Mouse (Mus musculus): ENCODE measurements around the gene Sfxn2. TPM values are rescaled to one million over a fixed set of nuclear protein-coding genes. Genes with fewer than 3 reads are reported as not detected.
"Not testable (repeated sequence)": the region's sequence is repeated elsewhere in the genome, so short reads cannot be mapped to it uniquely, and the experiment has no call there.

Gene Sfxn2
- polyA plus RNA-seq, 1 experiment from 2014 or later: 10.3 TPM

GRCm38 (mm10) chr19:46553541-46553955 lies 19.6 kb upstream of the Sfxn2 start:
- no peak overlapping the region for H3K4me3 ChIP-seq
- peak overlapping the region; percentile 72 for H3K27ac ChIP-seq
- peaks cover 14% of the 10 kb centered on the region for H3K4me1 ChIP-seq (replicated peaks)
- H3K9me3 ChIP-seq: no peaks in the 10 kb centered on the region
- H3K27me3 ChIP-seq: no peaks in the 10 kb centered on the region
- peaks cover 80% of the 10 kb centered on the region for H3K36me3 ChIP-seq
- H3K4me2 ChIP-seq: no peak overlapping the region
- WGBS: 56% methylated on average over 11 of the region's 11 CpGs
- ATAC-seq (ENCODE audit: low FRiP score): no peak
- no peak overlapping the region for H3K9ac ChIP-seq

- H3K4me1 ChIP-seq (replicated peaks): peaks cover 15% of the 10 kb centered on the region
- H3K4me2 ChIP-seq: no peak overlapping the region
- H3K9ac ChIP-seq: no peak overlapping the region
- peaks cover 52% of the 10 kb centered on the region for H3K36me3 ChIP-seq
- H3K9me3 ChIP-seq: no peaks in the 10 kb centered on the region
- WGBS: 78% methylated on average over 8 of the region's 8 CpGs
- H3K27ac ChIP-seq: no peak overlapping the region
- no peak overlapping the region for H3K4me3 ChIP-seq
- H3K27me3 ChIP-seq: no peaks in the 10 kb centered on the region
- no peak for ATAC-seq (ENCODE audit: low FRiP score)
Observed at GRCm38 (mm10) chr19:46558009-46558408, 15.2 kb upstream of the Sfxn2 start.

- 66% methylated on average over 12 of the region's 12 CpGs for WGBS
- peaks cover 49% of the 10 kb centered on the region for H3K36me3 ChIP-seq
Observed at GRCm38 (mm10) chr19:46558631-46559030, 14.5 kb upstream of the Sfxn2 start.

GRCm38 (mm10) chr19:46562132-46562531 lies 11.0 kb upstream of the Sfxn2 start:
- no peak overlapping the region for H3K4me3 ChIP-seq
- no peak for ATAC-seq (ENCODE audit: low FRiP score)
- peaks cover 20% of the 10 kb centered on the region for H3K36me3 ChIP-seq
- H3K9me3 ChIP-seq: no peaks in the 10 kb centered on the region
- 34% methylated on average over 1 of the region's 1 CpGs for WGBS
- H3K27me3 ChIP-seq: no peaks in the 10 kb centered on the region
- H3K4me2 ChIP-seq: no peak overlapping the region
- peak overlapping the region; percentile 59; the same call in 1 of the 2 replicates for H3K27ac ChIP-seq
- peaks cover 7% of the 10 kb centered on the region; the same call in 1 of the 2 replicates for H3K4me1 ChIP-seq (replicated peaks)
- no peak overlapping the region for H3K9ac ChIP-seq

More at GRCm38 (mm10) chr19:46558631-46559030, 14.5 kb upstream of the Sfxn2 start:
- H3K4me1 ChIP-seq (replicated peaks): peaks cover 9% of the 10 kb centered on the region
- H3K27ac ChIP-seq: no peak overlapping the region
- no peak overlapping the region for H3K4me3 ChIP-seq
- no peak overlapping the region for H3K4me2 ChIP-seq
- no peaks in the 10 kb centered on the region for H3K27me3 ChIP-seq
- H3K9me3 ChIP-seq: no peaks in the 10 kb centered on the region
- no peak overlapping the region for H3K9ac ChIP-seq
- ATAC-seq (ENCODE audit: low FRiP score): no peak

- whole genome bisulfite sequencing: 93% methylated on average over 14 of the region's 14 CpGs
Observed at GRCm38 (mm10) chr19:46562581-46563515, 10.3 kb upstream of the Sfxn2 start.

GRCm38 (mm10) chr19:46563603-46564002 lies 9.6 kb upstream of the Sfxn2 start:
- Histone ChIP-seq H3K4me3 (no peak overlapping the region), H3K4me1 (replicated peaks) (peaks cover 7% of the 10 kb centered on the region; the same call in 1 of the 2 replicates), H3K9ac (no peak overlapping the region), H3K4me2 (no peak overlapping the region), H3K27me3 (no peaks in the 10 kb centered on the region), H3K36me3 (peaks cover 14% of the 10 kb centered on the region), H3K9me3 (no peaks in the 10 kb centered on the region), H3K27ac (no peak overlapping the region)
- no peak for ATAC-seq (ENCODE audit: low FRiP score)
- WGBS: 84% methylated on average over 4 of the region's 4 CpGs

More at GRCm38 (mm10) chr19:46562581-46563515, 10.3 kb upstream of the Sfxn2 start:
- Histone ChIP-seq H3K4me2 (no peak overlapping the region), H3K27me3 (no peaks in the 10 kb centered on the region), H3K27ac (peak overlapping the region; percentile 59; the same call in 1 of the 2 replicates), H3K9me3 (no peaks in the 10 kb centered on the region), H3K4me3 (no peak overlapping the region), H3K9ac (no peak overlapping the region), H3K36me3 (peaks cover 19% of the 10 kb centered on the region), H3K4me1 (replicated peaks) (peaks cover 7% of the 10 kb centered on the region; the same call in 1 of the 2 replicates)
- no peak for ATAC-seq (ENCODE audit: low FRiP score)

- Histone ChIP-seq H3K4me2 (no peak overlapping the region), H3K27ac (no peak overlapping the region), H3K36me3 (peaks cover 14% of the 10 kb centered on the region), H3K9ac (no peak overlapping the region; the same call in 1 of the 2 replicates), H3K9me3 (no peaks in the 10 kb centered on the region), H3K4me1 (replicated peaks) (peaks cover 7% of the 10 kb centered on the region; the same call in 1 of the 2 replicates), H3K4me3 (no peak overlapping the region), H3K27me3 (no peaks in the 10 kb centered on the region)
- ATAC-seq (ENCODE audit: low FRiP score): no peak
- WGBS: 72% methylated on average over 14 of the region's 14 CpGs
Observed at GRCm38 (mm10) chr19:46564043-46564462, 9.1 kb upstream of the Sfxn2 start.

GRCm38 (mm10) chr19:46571211-46571877 lies 1.8 kb upstream of the Sfxn2 start:
- H3K27me3 ChIP-seq; H3K36me3 ChIP-seq; ATAC-seq (ENCODE audit: low FRiP score); H3K9me3 ChIP-seq: not testable (repeated sequence)
- Histone ChIP-seq H3K27ac (0 out of 2 replicates have a peak overlapping the region, but pooled peaks have one; percentile 90), H3K9ac (peak overlapping the region; percentile 89; the same call in 1 of the 2 replicates), H3K4me2 (peak overlapping the region; percentile 71), H3K4me1 (replicated peaks) (peaks cover 36% of the 10 kb centered on the region), H3K4me3 (peak overlapping the region; percentile 79)
- 76% methylated on average over 3 of the region's 3 CpGs for WGBS

- Histone ChIP-seq H3K9me3 (no peaks in the 10 kb centered on the region), H3K9ac (peak overlapping the region; percentile 89), H3K4me2 (peak overlapping the region; percentile 71), H3K4me3 (peak overlapping the region; percentile 79), H3K27me3 (no peaks in the 10 kb centered on the region), H3K36me3 (peaks cover 7% of the 10 kb centered on the region), H3K4me1 (replicated peaks) (peaks cover 36% of the 10 kb centered on the region), H3K27ac (peak overlapping the region; percentile 90; the same call in 1 of the 2 replicates)
- no peak for ATAC-seq (ENCODE audit: low FRiP score)
- 15% methylated on average over 10 of the region's 10 CpGs for WGBS
Observed at GRCm38 (mm10) chr19:46571878-46572244, 1.3 kb upstream of the Sfxn2 start.

GRCm38 (mm10) chr19:46572548-46572947 lies 617 bp upstream of the Sfxn2 start:
- WGBS: under 1% methylated on average over 17 of the region's 17 CpGs
- peak overlapping the region; percentile 90 for H3K27ac ChIP-seq
- peaks cover 36% of the 10 kb centered on the region for H3K4me1 ChIP-seq (replicated peaks)
- H3K9ac ChIP-seq: peak overlapping the region; percentile 89
- no peaks in the 10 kb centered on the region for H3K27me3 ChIP-seq
- H3K36me3 ChIP-seq: peaks cover 2% of the 10 kb centered on the region
- H3K4me3 ChIP-seq: peak overlapping the region; percentile 79
- peak overlapping the region; percentile 71 for H3K4me2 ChIP-seq
- no peaks in the 10 kb centered on the region for H3K9me3 ChIP-seq
- ATAC-seq (ENCODE audit: low FRiP score): peak; percentile 58

GRCm38 (mm10) chr19:46573990-46574389 lies 825 bp downstream of the Sfxn2 start:
- Histone ChIP-seq H3K36me3 (no peaks in the 10 kb centered on the region), H3K27ac (no peak overlapping the region), H3K4me1 (replicated peaks) (peaks cover 36% of the 10 kb centered on the region), H3K27me3 (no peaks in the 10 kb centered on the region), H3K9me3 (no peaks in the 10 kb centered on the region), H3K4me3 (peak overlapping the region; percentile 79), H3K9ac (peak overlapping the region; percentile 74; the same call in 1 of the 2 replicates), H3K4me2 (peak overlapping the region; percentile 71)
- ATAC-seq (ENCODE audit: low FRiP score): no peak
- WGBS: 55% methylated on average over 6 of the region's 6 CpGs

GRCm38 (mm10) chr19:46575196-46575595 lies 2.0 kb downstream of the Sfxn2 start:
- H3K27me3 ChIP-seq: no peaks in the 10 kb centered on the region
- no peak overlapping the region for H3K4me3 ChIP-seq
- H3K27ac ChIP-seq: no peak overlapping the region
- H3K4me2 ChIP-seq: no peak overlapping the region
- H3K4me1 ChIP-seq (replicated peaks): peaks cover 36% of the 10 kb centered on the region
- no peak overlapping the region for H3K9ac ChIP-seq
- 51% methylated on average over 4 of the region's 4 CpGs for WGBS
- no peaks in the 10 kb centered on the region for H3K36me3 ChIP-seq
- no peaks in the 10 kb centered on the region for H3K9me3 ChIP-seq
- ATAC-seq (ENCODE audit: low FRiP score): no peak

Measured in hindbrain, embryonic 13.5 days (tissue).